Mouse (Mus musculus) naive thymus-derived CD4-positive, alpha-beta T cell, adult 2 months (primary cell): ENCODE data around the gene Lbhd1.
"Not testable (repeated sequence)": the region's sequence is repeated elsewhere in the genome, so short reads cannot be mapped to it uniquely, and the experiment has no call there.

ENCODE experiments used
- DNase-seq: peaks from one replicate; pipeline ENCODE4 v3.0.0-alpha.2; 2011; ENCODE audit warnings: low read depth

Lbhd1 gene

GRCm38 (mm10) chr19:8883616-8884015 is at the start of gene Lbhd1, which contains the start of gene Gm49403:
Gene Lbhd1, plus strand, starts transcription at chr19:8883732.
Gene Gm49403, plus strand, starts transcription at chr19:8883930.
- no peak for DNase-seq

- DNase-seq = not testable (repeated sequence)
These were observed 47.2 kb upstream of the Lbhd1 start for GRCm38 (mm10) chr19:8836327-8836726.

GRCm38 (mm10) chr19:8837251-8837791 is 46.2 kb upstream of the Lbhd1 start, which contains the start of gene Bscl2:
Gene Bscl2, plus strand, starts transcription at chr19:8837467.
- peak; percentile 89 for DNase-seq

GRCm38 (mm10) chr19:8838041-8838730 is 45.3 kb upstream of the Lbhd1 start:
- DNase-seq = peak; percentile 24

DNA sequence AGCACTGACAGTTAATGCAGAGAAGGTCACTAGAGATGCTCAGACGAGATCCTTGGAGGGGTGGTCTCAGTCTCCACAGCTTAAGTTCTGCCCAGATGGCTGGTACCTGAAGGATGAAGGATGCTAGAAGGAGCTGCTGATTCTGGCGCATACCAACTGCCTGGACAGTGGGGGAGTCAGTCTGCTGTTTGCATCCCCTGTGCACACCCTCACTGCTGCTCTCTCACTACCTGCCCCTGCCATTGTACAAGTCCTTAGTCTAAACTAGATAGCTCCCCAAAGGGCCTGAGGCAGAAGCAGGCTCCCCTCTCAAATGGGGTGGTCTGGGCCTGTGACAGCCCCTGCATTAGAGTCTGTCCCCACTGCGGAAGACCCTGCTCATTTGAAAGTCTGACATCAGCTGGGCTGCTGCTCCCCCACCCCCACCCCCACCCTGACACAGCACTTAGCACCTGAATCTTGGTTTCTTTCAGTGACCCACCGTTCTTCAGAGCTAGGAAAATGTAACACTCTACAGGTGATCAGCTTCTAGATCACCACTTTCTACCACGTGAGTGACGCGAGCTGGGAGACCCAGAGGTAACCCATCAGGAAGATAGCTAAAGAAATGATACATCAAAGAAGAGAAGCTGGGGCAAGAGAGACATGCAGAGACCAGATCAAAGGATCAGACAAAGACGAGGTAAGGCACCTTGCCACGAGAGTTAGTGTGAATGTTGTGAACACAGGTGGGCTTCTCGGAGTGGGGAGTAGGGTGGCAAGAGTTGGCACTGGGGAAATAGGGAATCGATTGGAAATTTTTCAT is 44.2 kb upstream of the Lbhd1 start, which contains the start of gene Gng3:
Gene Gng3, minus strand, starts transcription at position 92 of the 805 bp plus-strand sequence.
- DNase-seq = peak; percentile 24

- DNase-seq = peak; percentile 61
These were observed 43.4 kb upstream of the Lbhd1 start for GRCm38 (mm10) chr19:8839908-8840791.

DNA sequence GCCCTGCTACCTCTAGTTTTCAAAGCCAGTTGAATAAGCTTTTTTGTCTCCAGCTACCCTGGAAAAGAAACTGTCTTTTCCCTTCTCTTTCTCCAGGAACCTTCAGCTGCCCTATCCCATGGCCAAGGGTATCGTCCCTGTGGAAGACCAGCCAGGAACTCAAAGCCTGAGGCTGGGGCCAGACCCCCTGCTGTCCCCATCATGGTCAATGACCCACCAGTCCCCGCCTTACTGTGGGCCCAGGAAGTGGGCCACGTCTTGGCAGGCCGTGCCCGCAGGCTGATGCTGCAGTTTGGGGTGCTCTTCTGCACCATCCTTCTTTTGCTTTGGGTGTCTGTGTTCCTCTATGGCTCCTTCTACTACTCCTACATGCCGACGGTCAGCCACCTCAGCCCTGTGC is 42.5 kb upstream of the Lbhd1 start:
- DNase-seq = peak; percentile 24

DNA sequence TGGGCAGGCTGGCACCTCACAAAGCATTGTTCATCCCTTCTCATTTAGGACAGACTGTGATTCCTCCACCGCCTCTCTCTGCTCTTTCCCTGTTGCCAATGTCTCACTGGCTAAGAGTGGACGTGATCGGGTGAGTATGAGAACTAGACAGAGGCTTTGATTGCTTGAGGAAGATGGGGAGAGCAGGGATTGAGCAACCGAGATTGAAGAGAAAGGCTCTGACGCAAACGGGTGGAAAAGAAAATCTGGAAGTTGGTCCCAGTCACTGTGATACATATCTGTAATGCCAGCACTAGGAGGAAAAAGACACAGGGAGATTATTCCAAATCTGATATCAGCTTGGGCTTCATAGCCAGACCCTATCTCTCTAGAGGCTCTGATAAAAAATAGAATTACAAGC is 40.6 kb upstream of the Lbhd1 start:
- no peak for DNase-seq

DNA sequence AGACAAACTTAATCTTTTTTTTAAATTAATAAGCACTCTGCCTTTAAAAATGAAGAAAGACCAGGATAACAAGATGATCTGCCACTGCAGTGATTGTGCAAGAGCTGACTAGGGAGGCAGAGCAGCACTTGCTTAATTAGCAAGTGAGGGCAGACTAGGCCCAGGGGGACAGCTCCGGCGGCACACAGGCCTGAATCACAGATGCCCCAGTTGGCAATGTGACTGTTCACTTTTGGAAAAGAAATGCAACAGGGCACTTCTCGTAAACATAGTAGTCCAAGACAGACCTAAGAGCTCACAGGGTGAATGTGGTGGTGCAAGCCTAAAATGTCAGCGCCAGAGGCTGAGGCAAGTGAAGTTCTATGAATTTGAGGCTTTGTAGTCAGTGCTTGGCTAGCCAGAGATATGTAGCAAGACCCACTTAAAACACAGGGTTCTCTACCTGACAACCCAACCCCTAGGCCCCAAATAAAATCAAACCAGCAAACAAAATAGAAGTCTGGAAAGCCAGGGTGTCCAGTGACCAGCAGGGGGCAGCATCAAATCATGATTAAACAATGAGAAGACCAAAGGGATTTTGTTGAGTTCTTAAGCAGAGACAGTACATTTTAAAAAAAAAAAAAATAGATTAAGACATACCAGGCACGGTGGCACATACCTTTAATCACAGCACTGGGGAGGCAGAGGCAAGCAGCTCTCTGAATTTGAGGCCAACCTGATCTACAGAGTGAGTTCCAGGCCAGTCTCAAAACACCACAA is 39.0 kb upstream of the Lbhd1 start:
- peak; percentile 89 for DNase-seq

GRCm38 (mm10) chr19:8848356-8848755 is 35.2 kb upstream of the Lbhd1 start:
- DNase-seq = no peak

- DNase-seq = no peak
These were observed 33.1 kb upstream of the Lbhd1 start, which contains the start of gene Lrrn4cl for GRCm38 (mm10) chr19:8850402-8850901. Gene Lrrn4cl, plus strand, starts transcription at chr19:8850768.

GRCm38 (mm10) chr19:8851639-8852038 is 31.9 kb upstream of the Lbhd1 start:
- DNase-seq = no peak

DNA sequence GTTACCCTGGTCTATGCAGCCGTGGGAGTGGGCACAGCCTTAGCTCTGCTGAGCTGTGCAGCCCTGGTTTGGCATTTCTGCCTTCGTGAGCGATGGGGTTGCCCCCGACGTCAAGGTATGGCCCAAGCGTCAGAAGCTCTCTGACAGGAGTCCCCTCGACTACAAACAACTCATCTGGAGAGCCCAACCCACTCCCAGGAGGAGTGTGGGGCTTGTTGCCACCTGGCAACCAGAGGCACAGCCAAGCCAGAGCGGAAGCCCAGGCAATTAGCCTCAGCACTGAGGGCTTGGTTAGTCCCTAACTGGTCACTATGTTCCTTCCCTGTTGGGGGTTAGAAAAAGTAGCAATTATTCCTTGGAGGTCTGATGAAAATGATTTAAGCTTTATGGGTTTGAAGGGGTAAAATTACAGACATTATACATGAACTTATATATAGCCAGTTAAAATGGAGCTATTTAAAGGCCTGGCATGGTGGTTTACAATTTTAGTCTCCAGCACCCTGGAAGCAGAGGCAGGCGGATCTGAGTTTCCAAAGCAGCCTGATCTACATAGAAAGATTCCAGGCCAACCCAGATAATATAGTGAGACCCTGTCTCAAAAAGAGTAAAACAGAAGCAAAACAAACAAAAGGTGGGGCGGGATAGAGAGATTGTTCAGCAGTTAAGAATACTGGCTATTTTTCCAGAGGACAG is 31.1 kb upstream of the Lbhd1 start:
- no peak for DNase-seq

DNA sequence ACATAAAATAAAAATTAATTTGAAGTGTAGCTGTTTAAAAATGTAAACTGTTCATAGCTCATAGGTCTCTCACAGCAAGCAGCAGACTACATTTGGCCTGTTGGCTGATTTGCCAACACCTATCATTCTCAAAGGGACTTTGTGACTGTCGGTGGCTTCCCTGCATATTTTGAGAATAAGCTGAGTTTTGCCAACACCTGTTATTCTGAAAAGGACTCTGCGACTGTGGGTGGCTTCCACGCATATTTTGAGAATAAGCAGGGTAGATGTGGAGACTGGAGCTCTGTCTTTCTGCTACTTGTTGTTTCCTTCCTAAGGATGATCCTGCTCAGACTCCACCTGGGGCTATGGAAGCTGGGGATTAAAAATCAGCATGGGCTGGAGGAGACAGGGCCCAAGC is 30.4 kb upstream of the Lbhd1 start:
- DNase-seq = no peak

GRCm38 (mm10) chr19:8857689-8858088 is 25.8 kb upstream of the Lbhd1 start:
- peak; percentile 60 for DNase-seq

DNA sequence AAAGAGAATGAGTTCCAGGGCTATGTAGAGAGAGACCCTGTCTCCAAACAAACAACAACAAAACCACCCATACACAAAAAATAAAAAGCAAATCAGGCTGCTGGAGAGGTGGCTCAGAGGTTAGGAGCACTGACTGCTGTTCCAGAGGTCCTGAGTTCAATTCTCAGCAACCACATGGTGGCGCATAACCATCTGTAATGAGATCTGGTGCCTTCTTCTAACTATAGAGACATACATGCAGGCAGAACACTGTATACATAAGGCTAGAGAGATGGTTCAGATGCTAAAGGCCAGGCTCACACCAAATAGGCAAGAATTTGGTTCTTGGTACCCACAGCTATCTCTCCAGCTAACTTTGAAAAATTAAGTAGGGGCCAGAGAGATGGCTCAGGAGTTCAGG is 24.5 kb upstream of the Lbhd1 start:
- peak; percentile 70 for DNase-seq

- DNase-seq = no peak
These were observed 19.3 kb upstream of the Lbhd1 start for GRCm38 (mm10) chr19:8864265-8864664.

- not testable (repeated sequence) for DNase-seq
These were observed 13.2 kb upstream of the Lbhd1 start for GRCm38 (mm10) chr19:8870381-8870780.

- peak; percentile 35 for DNase-seq
These were observed 12.7 kb upstream of the Lbhd1 start for GRCm38 (mm10) chr19:8870838-8871237.
